Mouse (Mus musculus) adrenal gland, postnatal 14 days (tissue): ENCODE data around the gene Ube2k. TPM values are rescaled to one million over a fixed set of nuclear protein-coding genes. Genes with fewer than 3 reads are reported as not detected.

Experiments
- DNase-seq: peaks from one replicate; pipeline ENCODE4 v3.0.0; 2021; ENCODE audit warnings: mixed read lengths
- total RNA-seq: library from RNA; stranded (reverse); gene quantifications from 2 replicates; pipeline ENCODE4 v1.2.3, GENCODE M21; 2021

Ube2k gene
- total RNA-seq, 1 experiment from 2014 or later, result 107 TPM

DNA sequence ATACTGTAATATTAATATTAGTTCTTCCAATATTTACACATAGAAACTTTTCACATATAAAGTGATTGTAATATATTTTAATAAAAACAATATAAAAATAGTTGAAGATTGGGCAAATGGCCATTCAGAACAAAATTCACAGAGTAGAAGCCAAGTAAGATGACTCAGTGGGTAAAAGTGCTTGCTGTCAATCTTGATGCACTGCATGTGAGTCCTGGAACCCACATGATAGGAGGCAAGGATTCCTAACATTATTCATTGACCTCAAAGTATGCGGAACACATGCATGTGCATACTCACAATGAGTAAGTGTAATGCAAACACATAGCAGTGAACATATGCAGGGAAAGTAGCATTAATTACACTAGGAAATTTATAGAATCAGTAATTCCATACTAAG, 101.9 kb downstream of the Ube2k start:
- DNase-seq, result no peak

Other genes starting within 250 kb of the Ube2k start
- 59.4 and 60.3 TPM in 2 replicates for gene Rfc1, start 201.6 kb upstream of the Ube2k start, total RNA-seq
- gene Klb, start 188.9 kb upstream of the Ube2k start, total RNA-seq, result 11.4 and 12.9 TPM in 2 replicates
- gene Rpl9, start 145.8 kb upstream of the Ube2k start, total RNA-seq, result 867 and 1,107 TPM in 2 replicates
- 55.1 and 62.9 TPM in 2 replicates for gene Lias, start 145.7 kb upstream of the Ube2k start, total RNA-seq
- 47.7 and 48.7 TPM in 2 replicates for gene Ugdh, start 101.3 kb upstream of the Ube2k start, total RNA-seq
- gene Gm43552, start 44.4 kb upstream of the Ube2k start, total RNA-seq, result not detected in 2 replicates
- 133 and 149 TPM in 2 replicates for gene Smim14, start within 50 bp of the Ube2k start, total RNA-seq
- gene Pds5a, start 161.0 kb downstream of the Ube2k start, total RNA-seq, result 92.5 and 94.8 TPM in 2 replicates
- gene N4bp2, start 226.3 kb downstream of the Ube2k start, total RNA-seq, result 26.2 and 27.2 TPM in 2 replicates